ENCODE assay signal across 10 mouse cellular contexts in genomic region chr2:58029404-58029803, GRCm38 (mm10). TPM values are rescaled to one million over a fixed set of nuclear protein-coding genes. Genes with fewer than 3 reads are reported as not detected.
DNase-seq lines count a peak whose midpoint lies in the region; ATAC-seq and TF ChIP-seq lines count a peak whose summit lies in the region.
"Had no signal": no experiment of that assay in that cellular context is flagged by ENCODE, and none has a peak within 500 bp of the region (broad histone marks: within the 10 kb centered on the region; RNA-seq: fewer than 3 reads in every experiment).

No protein-coding gene starts in this region.

- no peaks in the 10 kb centered on the region for H3K79me2 ChIP-seq in MEL (ENCODE audit: control insufficient read depth, insufficient read depth, low read length, poor library complexity)

- no peaks in the 10 kb centered on the region for H3K9me3 ChIP-seq in intestine, postnatal 0 days (ENCODE audit: control insufficient read depth)
- no peaks in the 10 kb centered on the region for H3K9me3 ChIP-seq in intestine, embryonic 15.5 days
- no peaks in the 10 kb centered on the region for H3K9me3 ChIP-seq in MEL (replicated peaks; ENCODE audit: insufficient read depth, low read length)
- H3K9me3 ChIP-seq: limb, embryonic 13.5 days had no signal

- no peak for TF ChIP-seq POLR2A in MEL (IDR thresholded peaks at IDR 0.05; ENCODE audit: control insufficient read depth in 1 of 2, insufficient read depth in 1 of 2, low read depth in 1 of 2, low read length in 2 of 2, poor library complexity in 1 of 2)

- DNase-seq in 3134 (ENCODE audit: extremely low read depth, insufficient read length, low spot score): peak; percentile 4
- DNase-seq in MEL (ENCODE audit: low read depth, low spot score): peak; percentile 14
- peak; percentile 88 for DNase-seq in embryo, embryonic 10 days (ENCODE audit: low spot score)
- no peak for DNase-seq in frontal cortex, postnatal 25 days (ENCODE audit: low spot score in 2 of 2)
- DNase-seq in gastrocnemius, postnatal 14 days: no peak

- no peaks in the 10 kb centered on the region for H3K4me1 ChIP-seq in intestine, postnatal 0 days (replicated peaks; ENCODE audit: control insufficient read depth, insufficient read depth, low read length)
- H3K4me1 ChIP-seq in intestine, embryonic 15.5 days (replicated peaks): no peaks in the 10 kb centered on the region
- no peaks in the 10 kb centered on the region for H3K4me1 ChIP-seq in MEL (ENCODE audit: control insufficient read depth in 1 of 2, insufficient read depth in 2 of 2, low read length in 2 of 2)
- H3K4me1 ChIP-seq: limb, embryonic 13.5 days had no signal

- no peak overlapping the region for H3K4me3 ChIP-seq in intestine, postnatal 0 days (ENCODE audit: low read depth, low read length)
- H3K4me3 ChIP-seq in intestine, embryonic 15.5 days (replicated peaks): no peak overlapping the region
- no peak overlapping the region for H3K4me3 ChIP-seq in MEL (ENCODE audit: control insufficient read depth in 1 of 2, insufficient read depth in 1 of 2, low read depth in 2 of 2, low read length in 2 of 2)
- H3K4me3 ChIP-seq: limb, embryonic 13.5 days had no signal

- H3K36me3 ChIP-seq in intestine, postnatal 0 days (ENCODE audit: control insufficient read depth, insufficient read depth): no peaks in the 10 kb centered on the region
- H3K36me3 ChIP-seq in intestine, embryonic 15.5 days: no peaks in the 10 kb centered on the region
- no peaks in the 10 kb centered on the region for H3K36me3 ChIP-seq in MEL (ENCODE audit: control insufficient read depth in 1 of 2, insufficient read depth in 2 of 2, low read length in 2 of 2)
- H3K36me3 ChIP-seq: limb, embryonic 13.5 days had no signal

- TF ChIP-seq EP300 in MEL (IDR thresholded peaks at IDR 0.05; ENCODE audit: low read depth in 1 of 2, low read length in 2 of 2): no peak

- ATAC-seq in intestine, postnatal 0 days: no peak
- no peak for ATAC-seq in intestine, embryonic 15.5 days
- peak; percentile 70; the same call in 1 of the 2 replicates for ATAC-seq in megakaryocyte-erythroid progenitor cell, adult 5-6 weeks (replicated peaks; ENCODE audit: low FRiP score, low TSS enrichment, poor library complexity, severe bottlenecking)

- TF ChIP-seq CTCF in intestine, postnatal 0 days (IDR thresholded peaks at IDR 0.05; ENCODE audit: low read depth): peak; percentile 74
- peak in 2 of 3 experiments; percentile 11 to 41; a peak in 2 of 6 replicates for TF ChIP-seq CTCF in MEL (IDR thresholded peaks at IDR 0.05 in 2 of 3, conservative IDR thresholded peaks at IDR 0.05 in 1 of 3; ENCODE audit: control insufficient read depth in 1 of 3, insufficient read depth in 1 of 3, low read depth in 2 of 3, low read length in 3 of 3, poor library complexity in 1 of 3, severe bottlenecking in 1 of 3)

- H3K27me3 ChIP-seq in intestine, postnatal 0 days (replicated peaks; ENCODE audit: control insufficient read depth, insufficient read depth, low read length): no peaks in the 10 kb centered on the region
- H3K27me3 ChIP-seq in intestine, embryonic 15.5 days (replicated peaks): no peaks in the 10 kb centered on the region
- H3K27me3 ChIP-seq in MEL (ENCODE audit: control insufficient read depth in 1 of 2, insufficient read depth in 2 of 2, low read length in 2 of 2): no peaks in the 10 kb centered on the region
- H3K27me3 ChIP-seq: limb, embryonic 13.5 days had no signal

- intact Hi-C loops in gastrocnemius, postnatal 14 days (cut with DNase I; ENCODE audit: low total_unique reads): no loop called here

- no peak overlapping the region for H3K4me2 ChIP-seq in intestine, postnatal 0 days (replicated peaks; ENCODE audit: low read depth)
- no peak overlapping the region for H3K4me2 ChIP-seq in intestine, embryonic 15.5 days (replicated peaks)
- H3K4me2 ChIP-seq: limb, embryonic 13.5 days had no signal

- WGBS in intestine, postnatal 0 days: 29% methylated on average over 7 of the region's 7 CpGs
- whole genome bisulfite sequencing in intestine, embryonic 15.5 days: 24% methylated on average over 7 of the region's 7 CpGs

- TF ChIP-seq RAD21 in MEL (IDR thresholded peaks at IDR 0.05; ENCODE audit: low read depth, low read length): peak; percentile 41

- H3K27ac ChIP-seq in intestine, postnatal 0 days (ENCODE audit: low read depth, low read length): no peak overlapping the region
- no peak overlapping the region for H3K27ac ChIP-seq in intestine, embryonic 15.5 days
- no peak overlapping the region for H3K27ac ChIP-seq in MEL (ENCODE audit: control insufficient read depth, low read depth, low read length)
- H3K27ac ChIP-seq: limb, embryonic 13.5 days had no signal

- no peak overlapping the region for H3K9ac ChIP-seq in intestine, postnatal 0 days (ENCODE audit: low read depth, low read length)
- H3K9ac ChIP-seq in intestine, embryonic 15.5 days: no peak overlapping the region
- no peak overlapping the region for H3K9ac ChIP-seq in MEL (ENCODE audit: control insufficient read depth, low read depth, low read length, poor library complexity, severe bottlenecking)
- H3K9ac ChIP-seq: limb, embryonic 13.5 days had no signal

TF ChIP-seq in MEL, 35 proteins besides CTCF, POLR2A, EP300 and RAD21:
- TF ChIP-seq GATA1 (IDR thresholded peaks at IDR 0.05; ENCODE audit: low read depth, low read length) (no peak), ZC3H11A (IDR thresholded peaks at IDR 0.05; ENCODE audit: low read depth, low read length) (peak; percentile 18; the same call in 1 of the 2 replicates), SMC3 (IDR thresholded peaks at IDR 0.05; ENCODE audit: low read depth, low read length) (peak; percentile 15; the same call in 1 of the 2 replicates), GABPA (IDR thresholded peaks at IDR 0.05; ENCODE audit: low read depth, low read length) (no peak), ZNF384 (IDR thresholded peaks at IDR 0.05; ENCODE audit: low read depth, low read length) (no peak)

RNA-seq across cellular contexts. Expression of gene Ermn, which starts 23.3 kb away (rescaled TPM):
- polyA plus RNA-seq in intestine, postnatal 0 days (2015; fragmentation: Nextera tagmentation; extraction: Ambion mirVana): 0.04 and 0.07 TPM in 2 replicates
- polyA plus RNA-seq in intestine, embryonic 15.5 days (2015; fragmentation: Nextera tagmentation; extraction: Ambion mirVana): 0.04 TPM in 1 of 2 replicates, not detected in the other
- not detected in 2 replicates for total RNA-seq in MEL (2012; rRNA removed)
- not detected for polyA plus RNA-seq in MEL (2012; ENCODE audit: insufficient read depth in 1 of 2, insufficient read length in 2 of 2, low read depth in 1 of 2, low replicate concordance in 2 of 2, missing spikeins in 1 of 2)
- not detected in 2 replicates for total RNA-seq in megakaryocyte-erythroid progenitor cell, adult 5-6 weeks (2014; fragmentation: Nextera tagmentation)
- total RNA-seq in megakaryocyte-erythroid progenitor cell, adult 5-6 weeks (2017): not detected in 2 replicates
- total RNA-seq in gastrocnemius, postnatal 14 days (2021): not detected
- polyA plus RNA-seq: limb, embryonic 13.5 days; testis, adult 2 months had no signal

RNA-seq across cellular contexts. Expression of gene Galnt5, which starts 31.7 kb away (rescaled TPM):
- polyA plus RNA-seq in intestine, postnatal 0 days (2015; fragmentation: Nextera tagmentation; extraction: Ambion mirVana): 1.0 and 1.5 TPM in 2 replicates
- polyA plus RNA-seq in intestine, embryonic 15.5 days (2015; fragmentation: Nextera tagmentation; extraction: Ambion mirVana): 2.2 and 2.3 TPM in 2 replicates
- not detected in 2 replicates for total RNA-seq in MEL (2012; rRNA removed)
- polyA plus RNA-seq in MEL (2012; ENCODE audit: insufficient read depth in 1 of 2, insufficient read length in 2 of 2, low read depth in 1 of 2, low replicate concordance in 2 of 2, missing spikeins in 1 of 2): not detected
- 0.42 TPM in 1 of 2 replicates, not detected in the other for total RNA-seq in megakaryocyte-erythroid progenitor cell, adult 5-6 weeks (2014; fragmentation: Nextera tagmentation)
- 0.11 TPM in 1 of 2 replicates, not detected in the other for total RNA-seq in megakaryocyte-erythroid progenitor cell, adult 5-6 weeks (2017)
- 1 to 10 TPM in 1 of 2 experiments, under 1 TPM in 1; 0.62 to 1.6 TPM for total RNA-seq in gastrocnemius, postnatal 14 days (2021)
- polyA plus RNA-seq: testis, adult 2 months had no signal

Comparison
In these comparisons a context has a peak if more than half of its experiments do, and no peak if none do; other contexts are left out.
1. DNase-seq: peak in 3134 (single experiment), MEL (single experiment) and embryo, embryonic 10 days (single experiment); none in frontal cortex, postnatal 25 days (0 of 2) and gastrocnemius, postnatal 14 days (single experiment).